Mouse (Mus musculus): ENCODE data around the gene 1700003E16Rik. TPM values are rescaled to one million over a fixed set of nuclear protein-coding genes. Genes with fewer than 3 reads are reported as not detected.
A peak's percentile ranks its signal among the peaks of the same experiment; 100 is the strongest.

1700003E16Rik gene
- 1.3 and 2.1 TPM in 2 replicates for polyA plus RNA-seq (2016; fragmentation: Nextera tagmentation; extraction: Ambion mirVana)

GRCm38 (mm10) chr6:83156259-83156684, at the start of gene 1700003E16Rik, which contains the start of gene Wdr54:
TSS of gene 1700003E16Rik (plus strand) at chr6:83156404.
TSS of gene Wdr54 (minus strand) at chr6:83156397.
- Histone ChIP-seq H3K27ac (replicated peaks) (peak within 1 kb of the TSS; percentile 80), H3K9me3 (no peaks in the 10 kb centered on the region)
- WGBS = 2% methylated on average over 32 of the region's 32 CpGs

GRCm38 (mm10) chr6:83107566-83108400, 48.4 kb upstream of the 1700003E16Rik start:
- peak overlapping the region; percentile 95 for H3K27ac ChIP-seq (replicated peaks)
- peak; percentile 89 for DNase-seq (ENCODE audit: low spot score)
- H3K9me3 ChIP-seq = no peaks in the 10 kb centered on the region
- 33% methylated on average over 13 of the region's 13 CpGs for WGBS
- H3K27me3 ChIP-seq (replicated peaks; ENCODE audit: low read depth, poor library complexity, severe bottlenecking) = peaks cover 8% of the 10 kb centered on the region
- peaks cover 33% of the 10 kb centered on the region for H3K4me1 ChIP-seq
- peaks cover 28% of the 10 kb centered on the region for H3K36me3 ChIP-seq (replicated peaks)
- peak overlapping the region; percentile 95 for H3K4me3 ChIP-seq

More at GRCm38 (mm10) chr6:83156259-83156684, at the start of gene 1700003E16Rik, which contains the start of gene Wdr54:
- H3K4me3 ChIP-seq = peak within 1 kb of the TSS; percentile 73
- peak; percentile 92 for DNase-seq (ENCODE audit: low spot score)
- H3K27me3 ChIP-seq (replicated peaks; ENCODE audit: low read depth, poor library complexity, severe bottlenecking) = peaks cover 32% of the 10 kb centered on the region
- peaks cover 24% of the 10 kb centered on the region for H3K36me3 ChIP-seq (replicated peaks)
- H3K4me1 ChIP-seq = peaks cover 35% of the 10 kb centered on the region

- Histone ChIP-seq H3K4me3 (peak within 1 kb of the TSS; percentile 95), H3K9me3 (no peaks in the 10 kb centered on the region), H3K27me3 (replicated peaks; ENCODE audit: low read depth, poor library complexity, severe bottlenecking) (no peaks in the 10 kb centered on the region; the same call in 1 of the 2 replicates), H3K36me3 (replicated peaks) (peaks cover 28% of the 10 kb centered on the region), H3K4me1 (peaks cover 25% of the 10 kb centered on the region), H3K27ac (replicated peaks) (peak within 1 kb of the TSS; percentile 95)
- DNase-seq (ENCODE audit: low spot score) = peak; percentile 84
- WGBS = under 1% methylated on average over 76 of the region's 76 CpGs
These were observed 47.2 kb upstream of the 1700003E16Rik start, which contains the start of gene Mrpl53 for GRCm38 (mm10) chr6:83108762-83109668. TSS of gene Mrpl53 (plus strand) at chr6:83109040.

GRCm38 (mm10) chr6:83111510-83112136, 44.6 kb upstream of the 1700003E16Rik start:
- Histone ChIP-seq H3K36me3 (replicated peaks) (peaks cover 20% of the 10 kb centered on the region), H3K4me1 (peaks cover 42% of the 10 kb centered on the region), H3K9me3 (no peaks in the 10 kb centered on the region), H3K27me3 (replicated peaks; ENCODE audit: low read depth, poor library complexity, severe bottlenecking) (no peaks in the 10 kb centered on the region), H3K27ac (replicated peaks) (no peak overlapping the region), H3K4me3 (no peak overlapping the region)
- DNase-seq (ENCODE audit: low spot score) = no peak
- WGBS = 93% methylated on average over 4 of the region's 4 CpGs

GRCm38 (mm10) chr6:83115011-83115671, 41.1 kb upstream of the 1700003E16Rik start, which contains the start of gene Mogs:
TSS of gene Mogs (plus strand) at chr6:83115496.
- H3K36me3 ChIP-seq (replicated peaks) = peaks cover 50% of the 10 kb centered on the region
- H3K4me3 ChIP-seq = peak within 1 kb of the TSS; percentile 92
- peaks cover 50% of the 10 kb centered on the region for H3K4me1 ChIP-seq
- peak; percentile 96 for DNase-seq (ENCODE audit: low spot score)
- peak within 1 kb of the TSS; percentile 91 for H3K27ac ChIP-seq (replicated peaks)
- H3K27me3 ChIP-seq (replicated peaks; ENCODE audit: low read depth, poor library complexity, severe bottlenecking) = no peaks in the 10 kb centered on the region
- WGBS = 2% methylated on average over 58 of the region's 58 CpGs
- H3K9me3 ChIP-seq = no peaks in the 10 kb centered on the region

GRCm38 (mm10) chr6:83115682-83116372, 40.4 kb upstream of the 1700003E16Rik start:
- DNase-seq (ENCODE audit: low spot score) = no peak
- Histone ChIP-seq H3K36me3 (replicated peaks) (peaks cover 45% of the 10 kb centered on the region), H3K4me3 (peak overlapping the region; percentile 92), H3K4me1 (peaks cover 56% of the 10 kb centered on the region), H3K9me3 (no peaks in the 10 kb centered on the region), H3K27ac (replicated peaks) (peak overlapping the region; percentile 91), H3K27me3 (replicated peaks; ENCODE audit: low read depth, poor library complexity, severe bottlenecking) (no peaks in the 10 kb centered on the region)
- WGBS = 2% methylated on average over 48 of the region's 48 CpGs

GRCm38 (mm10) chr6:83116373-83117164, 39.6 kb upstream of the 1700003E16Rik start:
- Histone ChIP-seq H3K4me1 (peaks cover 56% of the 10 kb centered on the region), H3K27ac (replicated peaks) (peak overlapping the region; percentile 91), H3K4me3 (peak overlapping the region; percentile 92), H3K9me3 (no peaks in the 10 kb centered on the region), H3K36me3 (replicated peaks) (peaks cover 38% of the 10 kb centered on the region), H3K27me3 (replicated peaks; ENCODE audit: low read depth, poor library complexity, severe bottlenecking) (no peaks in the 10 kb centered on the region)
- DNase-seq (ENCODE audit: low spot score) = no peak
- WGBS = 84% methylated on average over 11 of the region's 11 CpGs

- H3K4me1 ChIP-seq = peaks cover 61% of the 10 kb centered on the region
- H3K36me3 ChIP-seq (replicated peaks) = peaks cover 38% of the 10 kb centered on the region
- H3K27me3 ChIP-seq (replicated peaks; ENCODE audit: low read depth, poor library complexity, severe bottlenecking) = no peaks in the 10 kb centered on the region
- H3K4me3 ChIP-seq = peak overlapping the region; percentile 92
- no peaks in the 10 kb centered on the region for H3K9me3 ChIP-seq
- 87% methylated on average over 4 of the region's 4 CpGs for WGBS
- peak overlapping the region; percentile 21; the same call in 1 of the 2 replicates for H3K27ac ChIP-seq (replicated peaks)
- DNase-seq (ENCODE audit: low spot score) = no peak
These were observed 39.1 kb upstream of the 1700003E16Rik start for GRCm38 (mm10) chr6:83117165-83117438.

GRCm38 (mm10) chr6:83117616-83118015, 38.6 kb upstream of the 1700003E16Rik start:
- WGBS = 91% methylated on average over 13 of the region's 13 CpGs
- DNase-seq (ENCODE audit: low spot score) = no peak
- Histone ChIP-seq H3K4me3 (peak overlapping the region; percentile 92; the same call in 1 of the 2 replicates), H3K27ac (replicated peaks) (peak overlapping the region; percentile 21; the same call in 1 of the 2 replicates), H3K4me1 (peaks cover 66% of the 10 kb centered on the region), H3K27me3 (replicated peaks; ENCODE audit: low read depth, poor library complexity, severe bottlenecking) (no peaks in the 10 kb centered on the region), H3K9me3 (no peaks in the 10 kb centered on the region), H3K36me3 (replicated peaks) (peaks cover 38% of the 10 kb centered on the region)

GRCm38 (mm10) chr6:83118369-83118768, 37.8 kb upstream of the 1700003E16Rik start:
- no peak for DNase-seq (ENCODE audit: low spot score)
- H3K27ac ChIP-seq (replicated peaks) = peak overlapping the region; percentile 21; the same call in 1 of the 2 replicates
- no peaks in the 10 kb centered on the region for H3K27me3 ChIP-seq (replicated peaks; ENCODE audit: low read depth, poor library complexity, severe bottlenecking)
- peaks cover 73% of the 10 kb centered on the region for H3K4me1 ChIP-seq
- H3K36me3 ChIP-seq (replicated peaks) = peaks cover 41% of the 10 kb centered on the region
- H3K4me3 ChIP-seq = peak overlapping the region; percentile 92; the same call in 1 of the 2 replicates
- WGBS = 88% methylated on average over 11 of the region's 11 CpGs
- no peaks in the 10 kb centered on the region for H3K9me3 ChIP-seq

All from embryonic facial prominence, embryonic 10.5 days (tissue).